Mouse (Mus musculus): ENCODE data around the gene Pou5f1.

Pou5f1 gene

DNA sequence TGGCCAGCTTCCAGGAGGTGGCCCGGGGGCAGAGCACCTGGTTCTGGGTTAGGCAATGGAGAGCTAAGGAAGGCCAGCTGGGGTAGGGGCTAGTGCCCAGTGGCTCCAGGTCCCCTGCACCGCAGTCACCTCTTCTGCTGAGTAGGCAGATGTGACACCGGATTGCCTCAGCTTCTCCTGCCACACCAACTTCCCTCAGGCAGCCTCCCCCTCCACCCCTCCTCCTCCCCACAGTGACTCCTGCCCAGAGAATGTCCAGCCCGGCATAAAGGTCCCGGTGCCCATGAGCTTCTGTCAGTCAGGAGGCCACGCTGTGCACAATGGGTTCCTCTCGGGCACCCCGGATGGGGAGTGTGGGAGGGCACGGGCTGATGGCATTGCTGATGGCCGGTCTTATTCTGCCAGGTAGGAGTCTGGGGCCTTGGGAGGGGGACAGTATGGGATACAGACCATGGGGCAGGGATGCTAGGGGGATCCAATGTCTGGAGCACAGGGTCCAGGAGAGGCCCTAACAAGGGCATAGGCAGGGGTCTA is 46.1 kb downstream of the Pou5f1 start, which contains the start of gene Cdsn:
Gene Cdsn, plus strand, starts transcription at position 248 of the 534 bp plus-strand sequence.
- in situ Hi-C loops (cut with MboI): no loop called here

DNA sequence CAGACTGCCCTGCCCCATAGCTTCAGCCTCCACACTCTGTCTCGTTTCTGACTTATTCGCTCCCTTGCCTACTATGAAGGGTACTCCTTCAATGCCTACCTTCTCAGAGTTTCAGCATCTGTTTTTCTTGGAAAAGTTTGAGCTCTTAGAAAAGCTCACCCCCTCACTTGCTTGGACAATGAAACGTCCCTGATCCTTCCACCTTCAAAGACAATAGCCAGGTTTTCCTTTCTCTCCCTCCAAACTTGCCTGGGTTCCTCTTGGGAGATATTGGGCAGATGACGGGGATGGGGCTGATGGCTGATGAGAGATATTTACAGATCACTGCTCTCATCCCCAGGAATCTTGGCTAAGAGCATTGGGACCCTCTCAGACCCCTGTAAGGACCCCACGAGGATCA is 48.5 kb downstream of the Pou5f1 start:
- in situ Hi-C loops (cut with MboI): no loop called here

DNA sequence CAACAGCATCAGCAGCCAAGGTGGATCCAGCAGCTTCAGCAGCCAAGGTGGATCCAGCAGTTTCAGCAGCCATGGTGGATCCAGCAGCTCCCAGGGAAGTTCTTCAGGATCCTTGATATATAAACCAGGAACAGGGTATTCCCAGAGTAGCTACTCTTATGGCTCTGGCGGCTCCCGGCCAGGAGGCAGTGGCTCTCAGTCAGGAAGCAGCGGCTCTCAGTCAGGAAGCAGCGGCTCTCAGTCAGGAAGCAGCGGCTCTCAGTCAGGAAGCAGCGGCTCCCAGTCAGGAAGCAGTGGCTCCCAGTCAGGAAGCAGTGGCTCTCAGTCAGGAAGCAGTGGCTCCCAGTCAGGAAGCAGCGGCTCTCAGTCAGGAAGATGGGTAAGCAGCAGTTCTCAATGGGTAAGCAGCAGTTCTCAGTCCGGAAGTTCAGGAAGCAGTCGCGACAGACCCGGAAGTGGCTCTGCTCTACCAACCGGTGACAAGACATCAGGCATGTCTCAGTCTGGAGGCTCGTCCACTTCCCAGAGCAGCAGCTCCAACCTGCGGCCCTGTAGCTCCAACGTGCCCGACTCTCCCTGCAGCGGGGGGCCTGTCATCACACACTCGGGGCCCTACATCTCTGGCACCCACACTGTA is 49.1 kb downstream of the Pou5f1 start:
- in situ Hi-C loops (cut with MboI): no loop called here

DNA sequence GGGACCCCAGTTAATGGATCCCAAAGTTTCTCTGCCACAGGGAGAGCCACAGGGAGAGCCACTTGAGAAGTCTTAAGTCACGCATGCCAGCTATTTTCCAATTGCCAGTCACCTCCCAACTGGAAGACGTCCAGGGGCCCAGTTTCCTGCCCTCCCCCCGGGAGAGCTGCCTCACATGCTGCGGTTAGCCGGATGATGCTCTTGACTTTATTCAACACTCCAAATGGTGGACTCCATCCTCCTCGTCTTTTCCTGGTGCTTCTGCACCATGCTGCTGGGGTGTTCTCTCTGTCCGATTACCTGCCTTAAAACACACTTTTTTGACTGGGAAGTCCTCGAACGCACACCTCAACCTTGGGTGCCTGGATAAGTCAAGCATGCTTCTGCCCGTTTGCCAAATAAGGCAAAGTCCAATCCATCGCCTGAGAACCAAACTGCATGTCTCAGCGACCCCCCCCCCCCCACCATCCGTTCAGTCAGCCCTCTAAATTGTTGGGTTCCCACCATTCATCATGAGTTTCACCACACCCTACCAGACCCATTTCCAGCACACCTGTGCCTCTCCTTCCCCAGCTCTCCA is 50.5 kb downstream of the Pou5f1 start:
- in situ Hi-C loops (cut with MboI): no loop called here

DNA sequence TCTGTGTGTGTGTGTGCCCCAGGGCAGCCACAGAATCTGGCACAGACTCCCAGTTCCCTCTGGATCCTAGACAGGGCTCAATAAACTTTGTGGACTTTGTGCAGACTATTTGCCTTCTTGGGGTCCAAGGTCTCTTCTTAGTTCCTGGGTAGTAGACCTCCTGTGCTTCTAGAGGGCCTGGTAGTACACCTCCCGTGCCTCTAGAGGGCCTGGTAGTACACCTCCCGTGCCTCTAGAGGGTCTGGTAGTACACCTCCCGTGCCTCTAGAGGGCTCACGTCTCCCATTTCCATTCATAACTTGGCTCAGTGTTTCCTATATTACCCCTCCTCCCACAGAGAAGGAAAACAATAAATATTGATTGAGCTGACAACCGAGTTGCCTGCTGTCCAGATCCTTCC is 51.0 kb downstream of the Pou5f1 start:
- in situ Hi-C loops (cut with MboI): no loop called here

DNA sequence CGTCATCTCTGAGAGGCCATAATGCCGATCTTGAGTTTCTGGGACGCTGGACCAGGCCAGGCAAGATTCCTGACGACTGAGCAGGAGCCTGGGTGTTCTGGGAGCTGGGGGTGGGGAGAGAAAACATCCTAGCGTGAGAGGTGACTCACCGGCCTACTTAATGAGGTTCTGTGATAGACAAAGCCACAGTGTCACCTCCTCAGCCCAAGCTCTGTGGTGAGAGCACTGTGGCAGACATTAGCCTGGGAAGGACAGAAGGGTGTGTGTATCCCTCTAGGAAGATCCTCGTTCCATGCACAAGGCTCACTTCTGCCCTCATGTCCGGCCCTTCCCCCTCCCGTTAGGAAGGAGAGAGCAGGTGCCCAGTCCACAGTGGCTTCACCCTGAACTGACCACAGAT is 51.5 kb downstream of the Pou5f1 start:
- in situ Hi-C loops (cut with MboI): no loop called here

DNA sequence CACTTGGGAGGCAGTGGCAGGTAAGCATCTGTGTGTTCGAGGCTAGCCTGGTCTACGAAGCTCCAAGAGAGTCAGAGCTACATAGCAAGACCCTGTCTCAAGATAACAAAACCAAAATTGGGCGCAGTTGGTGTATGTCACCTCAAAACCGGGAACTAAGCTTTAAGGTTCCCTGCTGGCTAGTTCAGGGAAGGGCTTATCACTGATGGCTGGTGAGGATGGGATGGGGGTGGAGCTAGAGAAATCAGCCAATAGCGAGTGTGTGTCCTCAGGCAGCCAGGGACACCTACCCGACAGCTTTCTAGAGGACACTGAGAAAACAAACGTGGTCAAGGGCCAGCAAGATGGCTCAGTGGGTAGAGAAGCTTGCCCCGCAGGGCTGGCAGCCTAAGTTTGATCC is 52.4 kb downstream of the Pou5f1 start:
- in situ Hi-C loops (cut with MboI): no loop called here

Data from mature B cell (primary cell).